Mouse (Mus musculus): ENCODE measurements around the gene Tprn.
A peak's percentile ranks its signal among the peaks of the same experiment; 100 is the strongest.

The Tprn gene

DNA sequence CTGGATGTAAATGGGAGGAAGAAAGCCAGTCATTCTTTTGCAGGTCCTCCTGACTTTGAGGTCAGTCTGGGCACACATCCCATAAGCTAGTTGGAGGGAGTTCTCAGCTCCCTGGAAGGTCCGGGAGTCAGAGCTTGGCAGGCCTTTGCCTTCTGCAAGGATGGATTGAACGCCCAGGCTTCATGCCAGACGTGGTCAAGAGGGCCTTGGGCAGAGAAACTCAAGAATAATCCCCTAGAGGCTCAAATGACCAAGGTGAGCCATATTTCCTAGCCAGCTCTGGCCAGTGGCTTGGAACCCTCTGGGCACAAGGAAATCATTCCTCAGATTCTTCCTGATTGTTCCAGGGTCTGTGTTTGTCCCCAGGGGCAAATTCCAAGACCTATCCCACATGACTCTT is 2.4 kb downstream of the Tprn start:
- no peak for DNase-seq (ENCODE audit: low read depth, low spot score)

DNA sequence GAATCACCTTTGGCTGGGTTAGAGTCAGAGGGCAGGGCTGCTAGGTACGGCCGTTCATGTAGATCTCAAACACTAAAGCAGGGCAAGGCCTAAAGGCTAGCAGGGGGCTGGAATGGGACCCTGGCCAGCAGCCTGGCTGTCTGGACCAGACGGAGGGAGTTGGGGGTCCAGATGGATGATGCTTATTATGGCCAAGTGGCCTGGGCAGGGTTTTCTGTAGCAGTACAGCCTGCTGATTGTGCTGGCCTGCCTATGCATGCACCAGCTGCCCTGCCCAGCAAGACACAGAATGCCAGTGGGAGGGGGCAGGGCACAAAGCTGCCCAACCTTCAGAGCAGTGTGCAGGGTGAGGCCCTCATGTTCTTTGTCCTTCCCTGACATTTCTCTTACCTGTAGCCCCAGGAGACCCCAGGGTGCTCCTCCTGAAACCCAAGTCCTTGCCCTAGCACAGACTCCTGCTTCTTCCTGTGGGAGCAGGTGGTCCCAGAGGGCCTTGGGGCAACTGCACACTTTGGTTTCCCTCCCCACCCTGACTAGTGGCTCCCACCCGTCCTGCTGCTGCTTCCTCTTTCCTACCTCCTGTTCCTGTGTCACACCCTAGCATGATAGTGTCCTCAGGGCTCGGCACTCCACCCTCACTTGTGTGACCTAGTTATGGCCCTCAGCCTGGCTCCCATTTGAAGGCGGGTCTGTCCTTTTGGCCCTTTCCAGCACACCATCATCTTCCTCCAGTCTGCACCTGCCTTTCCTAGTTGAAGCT is 3.7 kb downstream of the Tprn start:
- no peak for DNase-seq (ENCODE audit: low read depth, low spot score)

DNA sequence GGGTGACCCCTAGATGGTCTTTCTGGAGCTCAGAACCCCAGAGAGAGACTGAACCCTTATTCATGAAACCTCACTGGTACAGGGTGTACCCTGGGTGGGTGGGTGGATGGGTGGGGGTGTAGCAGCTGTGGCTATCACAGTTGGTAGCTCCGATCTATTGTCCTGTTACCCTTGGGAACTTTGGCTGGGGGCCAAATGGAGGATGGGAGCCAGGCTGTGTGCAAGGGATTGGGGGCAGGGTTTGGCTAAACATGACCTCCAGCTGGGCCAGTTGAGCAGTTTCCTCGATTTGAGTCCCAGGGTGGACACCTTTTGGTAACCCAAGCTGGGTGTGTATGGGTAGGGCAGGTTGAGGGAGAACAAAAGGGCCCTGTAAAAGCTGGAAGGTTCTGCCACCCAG is 4.3 kb downstream of the Tprn start:
- DNase-seq (ENCODE audit: low read depth, low spot score) = no peak

DNA sequence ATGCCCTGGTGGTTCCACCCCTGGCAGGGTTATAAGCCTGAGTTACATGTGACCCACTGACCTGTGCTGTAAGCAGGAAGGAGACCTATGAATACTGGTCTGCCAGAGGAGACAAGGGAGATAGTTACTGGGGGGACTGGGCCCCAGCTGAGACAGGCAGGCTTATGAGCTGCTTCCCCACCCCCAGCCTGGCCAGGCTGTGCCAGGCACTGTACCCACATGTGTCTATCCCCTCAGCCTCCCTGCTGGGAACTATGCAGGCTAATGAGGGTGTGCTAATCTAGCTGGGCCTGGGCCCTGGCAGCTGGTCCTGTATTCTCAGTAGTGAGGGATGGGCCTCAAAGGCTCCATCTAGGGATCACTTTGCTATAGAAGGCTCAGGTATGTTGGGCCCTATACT is 4.8 kb downstream of the Tprn start:
- DNase-seq (ENCODE audit: low read depth, low spot score) = no peak

DNA sequence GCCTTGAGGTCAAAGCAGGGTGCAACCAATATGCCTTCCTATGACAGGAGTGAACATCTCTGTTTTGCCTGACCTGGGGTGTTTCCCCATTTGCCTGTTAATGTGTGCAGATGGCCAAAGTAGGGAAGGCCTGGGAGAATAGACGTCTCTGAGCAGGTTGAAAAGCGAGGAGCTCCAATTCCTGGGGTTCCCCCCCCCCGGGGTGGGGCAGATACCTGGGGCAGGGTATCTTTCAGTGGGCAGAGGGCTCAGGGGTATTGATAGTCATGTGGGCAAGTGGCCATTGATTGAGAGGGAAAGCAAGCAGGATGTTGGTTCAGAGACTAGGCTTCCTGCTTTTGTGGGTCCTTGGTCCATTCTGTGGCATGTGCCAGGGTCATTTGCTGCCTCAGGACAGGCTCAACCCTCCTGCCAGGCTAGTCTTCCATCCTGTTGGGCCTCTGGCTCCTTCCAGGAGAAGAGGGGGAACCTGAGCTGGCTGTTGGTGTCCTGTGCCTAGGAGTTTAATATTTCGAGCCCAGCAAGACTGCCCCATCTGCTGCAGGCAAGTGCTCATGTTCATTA is 5.4 kb downstream of the Tprn start:
- no peak for DNase-seq (ENCODE audit: low read depth, low spot score)

DNA sequence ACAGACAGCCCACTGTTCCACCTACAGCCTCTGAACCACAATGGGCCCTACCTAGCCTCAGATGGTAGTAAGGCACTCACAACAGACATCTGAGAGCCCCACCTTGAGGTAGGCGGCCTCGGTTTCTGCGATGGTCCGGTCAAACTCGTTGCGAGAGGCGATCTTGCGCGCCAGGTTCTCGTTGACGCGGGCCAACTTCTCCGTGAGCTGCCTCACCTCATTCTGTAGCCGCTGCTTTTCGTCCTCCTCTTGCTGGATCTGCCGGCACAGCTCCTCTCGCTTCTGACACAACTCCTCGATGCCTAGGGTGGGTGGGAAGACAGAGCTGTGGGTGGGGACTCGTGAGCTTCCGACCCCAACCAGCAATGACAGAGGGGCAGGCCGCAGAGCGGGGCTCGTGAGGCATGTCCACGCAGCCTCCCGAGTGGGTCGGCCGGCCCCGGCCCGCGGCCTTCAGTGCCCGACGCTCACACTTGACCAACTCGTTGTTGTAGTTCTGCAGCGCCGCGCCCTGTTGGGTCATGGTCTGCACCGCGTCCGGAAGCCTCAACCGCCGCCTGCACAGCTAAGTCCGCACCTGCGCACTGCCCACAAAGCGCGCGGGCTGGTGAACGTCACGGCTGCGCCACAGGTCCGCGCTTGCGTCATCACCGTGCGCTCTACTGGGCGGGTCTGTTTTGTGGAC is 9.6 kb downstream of the Tprn start, which contains the start of the genes Ssna1 and Anapc2:
Gene Ssna1, minus strand, starts transcription at position 612 of the 685 bp plus-strand sequence.
Gene Anapc2, plus strand, starts transcription at position 652 of the 685 bp plus-strand sequence.
- DNase-seq (ENCODE audit: low read depth, low spot score) = peak; percentile 98

GRCm38 (mm10) chr2:25272515-25272914 is 10.1 kb downstream of the Tprn start:
- no peak for DNase-seq (ENCODE audit: low read depth, low spot score)

GRCm38 (mm10) chr2:25273010-25273409 is 10.6 kb downstream of the Tprn start:
- DNase-seq (ENCODE audit: low read depth, low spot score) = no peak

- peak; percentile 82 for DNase-seq (ENCODE audit: low read depth, low spot score)
Measured at GRCm38 (mm10) chr2:25278928-25279882, 16.8 kb downstream of the Tprn start.

DNA sequence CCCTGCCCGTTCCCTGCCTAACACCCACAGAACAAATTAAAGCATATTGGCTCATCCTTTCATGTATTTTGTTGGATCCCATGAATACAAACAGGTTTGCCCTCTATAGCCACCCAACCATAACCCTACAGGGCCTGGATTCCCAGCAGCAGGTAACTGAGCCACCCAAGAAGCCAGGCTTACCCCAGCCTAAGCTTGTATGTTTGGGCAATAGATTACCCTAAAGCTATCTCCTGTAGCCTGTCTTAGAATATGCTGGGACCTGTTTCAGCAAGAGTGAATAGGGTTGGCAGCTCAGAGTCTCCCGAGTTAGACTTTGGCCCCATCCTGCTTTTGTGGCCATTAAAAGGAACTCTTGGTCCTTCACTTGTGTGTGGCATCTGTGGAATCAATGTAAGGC is 23.1 kb downstream of the Tprn start:
- DNase-seq (ENCODE audit: low read depth, low spot score) = no peak

GRCm38 (mm10) chr2:25286314-25286713 is 23.9 kb downstream of the Tprn start:
- DNase-seq (ENCODE audit: low read depth, low spot score) = no peak

DNA sequence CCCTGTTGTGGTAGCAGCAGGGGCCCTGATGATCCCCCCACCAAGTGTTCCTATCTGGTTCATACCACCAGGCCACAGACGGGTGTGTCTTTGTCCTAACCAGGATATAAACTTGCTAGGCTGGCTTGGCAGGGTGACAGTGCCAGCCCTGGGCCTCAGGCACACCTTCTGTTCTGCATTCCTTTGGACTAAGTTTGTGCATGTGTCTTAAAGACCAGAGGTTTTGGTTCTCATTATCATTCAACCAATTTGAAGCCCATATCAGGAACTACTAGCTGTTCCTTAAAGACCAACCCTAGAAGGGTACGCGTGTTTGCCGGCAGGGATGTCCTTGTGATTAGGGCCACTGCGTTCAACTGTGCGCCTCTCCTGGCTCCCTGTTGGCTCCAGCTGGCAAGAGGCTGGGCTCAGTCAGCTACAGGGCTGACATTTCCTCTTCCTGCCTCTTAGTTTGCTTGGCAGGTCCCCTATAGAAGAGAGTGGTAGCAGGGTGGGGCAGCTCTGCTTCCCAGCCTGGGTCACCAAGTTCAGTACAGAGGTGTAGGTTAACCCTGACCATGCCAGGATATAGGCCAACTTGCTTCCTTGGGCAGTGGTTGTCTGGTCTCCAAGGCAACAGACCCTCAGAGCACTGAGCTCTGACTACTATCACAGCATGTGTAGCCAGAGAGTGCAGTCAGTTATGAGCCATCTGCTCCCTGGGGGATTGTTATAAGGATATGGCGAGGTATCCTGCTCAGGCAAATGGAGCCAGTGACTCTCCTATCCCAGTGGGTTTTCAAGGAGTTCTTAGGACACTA is 24.6 kb downstream of the Tprn start:
- no peak for DNase-seq (ENCODE audit: low read depth, low spot score)

DNA sequence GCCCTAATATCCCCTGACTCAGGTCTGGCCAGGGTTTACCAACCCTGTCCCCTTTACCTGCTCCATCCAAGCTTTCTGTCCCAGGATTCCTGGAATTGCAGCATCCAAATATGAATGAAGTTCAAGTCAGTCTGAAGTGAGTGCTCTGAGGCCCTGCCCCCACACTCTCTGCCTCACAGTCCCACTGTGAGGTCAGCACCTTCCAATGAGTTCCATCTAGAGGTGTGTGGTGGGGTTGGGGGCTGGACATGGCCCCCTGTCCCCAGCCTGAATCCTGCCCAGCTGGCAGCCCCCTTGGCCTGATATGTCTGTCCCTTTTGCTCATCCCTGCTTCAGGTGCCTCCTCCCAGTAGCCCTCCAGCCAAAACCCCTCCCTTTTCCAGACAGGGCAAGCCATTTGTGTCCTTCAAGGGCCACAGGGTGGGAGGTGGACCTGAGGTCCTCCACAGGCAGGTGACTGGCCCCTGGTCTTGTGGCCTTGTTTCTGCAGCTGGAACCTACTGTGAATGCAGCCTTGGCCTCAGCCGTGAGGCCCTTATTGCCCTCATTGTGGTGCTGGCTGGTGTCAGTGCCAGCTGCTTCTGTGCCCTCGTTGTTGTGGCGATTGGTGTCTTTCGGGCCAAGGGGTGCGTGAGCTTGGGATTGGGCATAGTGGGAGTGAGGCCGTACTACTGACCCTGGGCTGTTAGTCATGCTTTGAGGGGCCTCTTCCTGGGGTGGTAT is 25.7 kb downstream of the Tprn start, which contains the start of gene Tmem210:
Gene Tmem210, plus strand, starts transcription at position 219 of the 723 bp plus-strand sequence.
- DNase-seq (ENCODE audit: low read depth, low spot score) = no peak

GRCm38 (mm10) chr2:25288734-25289345 is 26.4 kb downstream of the Tprn start:
- DNase-seq (ENCODE audit: low read depth, low spot score) = no peak

- no peak for DNase-seq (ENCODE audit: low read depth, low spot score)
Measured at GRCm38 (mm10) chr2:25289651-25290050, 27.2 kb downstream of the Tprn start, which contains the start of gene Lrrc26. Gene Lrrc26 (plus strand): TSS chr2:25289915.

DNA sequence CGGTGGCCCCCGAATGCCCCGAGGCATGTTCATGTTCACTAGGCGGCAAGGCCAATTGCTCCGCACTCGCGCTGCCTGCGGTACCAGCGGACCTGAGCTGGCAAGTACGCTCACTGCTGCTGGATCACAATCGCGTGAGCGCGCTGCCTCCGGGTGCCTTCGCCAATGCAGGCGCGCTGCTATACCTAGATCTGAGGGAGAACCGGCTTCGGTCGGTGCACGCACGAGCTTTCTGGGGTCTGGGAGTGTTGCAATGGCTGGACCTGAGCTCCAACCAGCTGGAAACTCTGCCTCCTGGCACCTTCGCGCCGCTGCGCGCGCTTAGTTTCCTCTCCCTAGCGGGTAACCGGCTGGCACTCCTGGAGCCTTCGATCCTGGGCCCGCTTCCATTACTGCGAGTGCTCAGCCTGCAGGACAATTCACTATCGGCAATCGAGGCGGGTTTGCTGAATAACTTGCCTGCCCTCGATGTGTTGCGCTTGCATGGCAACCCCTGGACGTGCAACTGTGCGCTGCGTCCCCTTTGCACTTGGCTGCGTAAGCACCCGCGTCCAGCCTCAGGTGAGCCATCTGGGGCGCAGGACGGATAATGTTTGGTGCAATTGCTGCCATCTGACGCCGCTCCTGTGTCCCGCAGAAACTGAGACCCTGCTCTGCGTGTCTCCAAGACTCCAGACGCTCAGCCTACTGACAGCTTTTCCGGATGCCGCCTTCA is 27.8 kb downstream of the Tprn start:
- no peak for DNase-seq (ENCODE audit: low read depth, low spot score)

- no peak for DNase-seq (ENCODE audit: low read depth, low spot score)
Measured at GRCm38 (mm10) chr2:25290816-25291130, 28.4 kb downstream of the Tprn start.

DNA sequence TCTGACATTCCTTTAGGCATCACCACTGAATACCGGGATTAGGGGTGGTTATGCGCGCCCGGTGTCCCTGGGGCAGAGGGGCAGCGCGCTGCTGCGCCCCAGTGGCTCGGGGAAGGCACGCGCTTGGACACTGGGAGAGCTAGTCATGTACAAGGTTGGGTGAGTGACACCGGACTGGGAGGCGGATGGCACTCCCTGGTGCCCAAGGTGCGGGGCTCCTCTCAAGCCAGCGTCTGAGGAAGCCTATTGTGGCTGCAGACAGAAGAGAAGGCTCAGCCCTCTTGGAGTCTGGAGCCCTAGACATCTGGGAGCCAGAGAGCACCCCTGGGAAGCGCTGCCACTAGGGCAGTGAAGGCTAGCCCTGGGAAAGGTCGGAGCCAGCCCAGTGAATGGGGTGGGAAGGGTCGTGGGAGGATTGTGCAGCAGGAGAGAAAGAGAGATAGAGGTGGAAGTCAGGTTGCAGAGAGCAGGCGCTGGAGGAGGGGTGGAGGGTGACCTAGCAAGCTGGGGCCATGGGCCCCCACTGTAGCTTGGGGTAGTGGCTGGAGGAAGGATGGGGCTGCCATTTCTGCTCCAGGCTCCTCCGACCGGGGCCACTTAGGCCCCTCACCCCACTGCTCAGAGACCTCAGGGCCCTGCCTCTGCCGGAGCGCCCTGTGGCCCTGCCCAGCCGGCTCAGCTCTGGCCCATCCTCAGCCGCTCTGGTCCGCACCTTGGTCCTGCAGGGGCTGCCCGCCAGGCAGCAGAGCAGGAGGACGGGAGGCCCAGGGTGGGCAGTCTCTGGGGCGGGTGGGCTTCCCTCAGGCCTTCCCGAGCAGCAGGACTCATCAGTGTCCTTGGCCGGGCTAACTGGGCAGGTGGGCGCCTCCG is 29.0 kb downstream of the Tprn start:
- no peak for DNase-seq (ENCODE audit: low read depth, low spot score)

All from mesoderm, embryonic 11.5 days (tissue).